Mouse (Mus musculus) embryo, embryonic 11.5 days (tissue): ENCODE measurements around the gene Unc119.

Experiments
- DNase-seq: peaks from one replicate; pipeline ENCODE4 v3.0.0-alpha.2; 2012; ENCODE audit warnings: low read depth, low spot score

The Unc119 gene

GRCm38 (mm10) chr11:78343381-78344327 lies at the start of gene Unc119:
TSS of gene Unc119 (plus strand) at chr11:78343482.
- peak; percentile 59 for DNase-seq

- no peak for DNase-seq
Measured at GRCm38 (mm10) chr11:78294585-78294984, 48.7 kb upstream of the Unc119 start.

- no peak for DNase-seq
Measured at GRCm38 (mm10) chr11:78300917-78301316, 42.4 kb upstream of the Unc119 start.

- DNase-seq, result peak; percentile 83
Measured at GRCm38 (mm10) chr11:78301357-78302084, 41.8 kb upstream of the Unc119 start, which contains the start of gene Spag5. TSS of gene Spag5 (plus strand) at chr11:78301529.

GRCm38 (mm10) chr11:78305272-78305671 lies 38.0 kb upstream of the Unc119 start:
- DNase-seq, result no peak

- DNase-seq, result no peak
Measured at GRCm38 (mm10) chr11:78310861-78311511, 32.3 kb upstream of the Unc119 start.

GRCm38 (mm10) chr11:78313662-78314061 lies 29.6 kb upstream of the Unc119 start:
- no peak for DNase-seq

GRCm38 (mm10) chr11:78318411-78318810 lies 24.9 kb upstream of the Unc119 start:
- DNase-seq, result no peak

GRCm38 (mm10) chr11:78322076-78322831 lies 21.0 kb upstream of the Unc119 start:
- DNase-seq, result no peak

GRCm38 (mm10) chr11:78322860-78323259 lies 20.4 kb upstream of the Unc119 start, which contains the start of gene Aldoc:
TSS of gene Aldoc (plus strand) at chr11:78322968.
- peak; percentile 57 for DNase-seq

- no peak for DNase-seq
Measured at GRCm38 (mm10) chr11:78324000-78324785, 19.1 kb upstream of the Unc119 start.

- no peak for DNase-seq
Measured at GRCm38 (mm10) chr11:78324965-78325364, 18.3 kb upstream of the Unc119 start.

- DNase-seq, result no peak
Measured at GRCm38 (mm10) chr11:78327215-78327614, 16.1 kb upstream of the Unc119 start.

- DNase-seq, result peak; percentile 96
Measured at GRCm38 (mm10) chr11:78327634-78328511, 15.4 kb upstream of the Unc119 start, which contains the start of gene Pigs. TSS of gene Pigs (plus strand) at chr11:78328415.

GRCm38 (mm10) chr11:78328512-78329056 lies 14.7 kb upstream of the Unc119 start:
- DNase-seq, result no peak

- no peak for DNase-seq
Measured at GRCm38 (mm10) chr11:78332676-78333075, 10.6 kb upstream of the Unc119 start.

GRCm38 (mm10) chr11:78333992-78334391 lies 9.3 kb upstream of the Unc119 start:
- DNase-seq, result no peak

- DNase-seq, result no peak
Measured at GRCm38 (mm10) chr11:78337040-78337439, 6.2 kb upstream of the Unc119 start.

GRCm38 (mm10) chr11:78341702-78342101 lies 1.6 kb upstream of the Unc119 start:
- DNase-seq, result no peak
